Comparison of ENCODE assay signal across 9 mouse cellular contexts in genomic region chr4:32351236-32351635, GRCm38 (mm10).
DNase-seq lines count a peak whose midpoint lies in the region; ATAC-seq and TF ChIP-seq lines count a peak whose summit lies in the region.
"Had no signal": no experiment of that assay in that cellular context is flagged by ENCODE, and none has a peak within 500 bp of the region (broad histone marks: within the 10 kb centered on the region; RNA-seq: fewer than 3 reads in every experiment).

No protein-coding gene starts in this region.

- no peak for TF ChIP-seq CTCF in lung, adult 2 months (IDR thresholded peaks at IDR 0.05; ENCODE audit: insufficient read depth, low read length)

- peaks cover 16% of the 10 kb centered on the region for H3K4me1 ChIP-seq in lung, embryonic 16.5 days (replicated peaks; ENCODE audit: control insufficient read depth, insufficient read depth, low read length)
- peaks cover 7% of the 10 kb centered on the region for H3K4me1 ChIP-seq in lung, adult 2 months (ENCODE audit: control insufficient read depth, insufficient read depth, low read length)
- H3K4me1 ChIP-seq in embryonic facial prominence, embryonic 13.5 days, result peaks cover 29% of the 10 kb centered on the region
- peaks cover 35% of the 10 kb centered on the region for H3K4me1 ChIP-seq in hindbrain, embryonic 15.5 days (replicated peaks)
- peaks cover 31% of the 10 kb centered on the region for H3K4me1 ChIP-seq in neural tube, embryonic 12.5 days

- H3K9me3 ChIP-seq in lung, embryonic 16.5 days (ENCODE audit: control insufficient read depth, low read length), result no peaks in the 10 kb centered on the region
- H3K9me3 ChIP-seq in embryonic facial prominence, embryonic 13.5 days, result no peaks in the 10 kb centered on the region
- H3K9me3 ChIP-seq in hindbrain, embryonic 15.5 days, result no peaks in the 10 kb centered on the region
- no peaks in the 10 kb centered on the region for H3K9me3 ChIP-seq in neural tube, embryonic 12.5 days

- peak overlapping the region; percentile 65 for H3K27ac ChIP-seq in lung, embryonic 16.5 days (ENCODE audit: low read length)
- no peak overlapping the region for H3K27ac ChIP-seq in embryonic facial prominence, embryonic 13.5 days
- H3K27ac ChIP-seq in hindbrain, embryonic 15.5 days (replicated peaks), result peak overlapping the region; percentile 32
- H3K27ac ChIP-seq in neural tube, embryonic 12.5 days, result peak overlapping the region; percentile 1; the same call in 1 of the 2 replicates

- no peak overlapping the region for H3K9ac ChIP-seq in lung, embryonic 16.5 days (ENCODE audit: low read length)
- no peak overlapping the region for H3K9ac ChIP-seq in embryonic facial prominence, embryonic 13.5 days
- H3K9ac ChIP-seq in hindbrain, embryonic 15.5 days, result no peak overlapping the region
- no peak overlapping the region for H3K9ac ChIP-seq in neural tube, embryonic 12.5 days

- no peak overlapping the region for H3K4me2 ChIP-seq in lung, embryonic 16.5 days (ENCODE audit: low read depth, low read length)
- peak overlapping the region; percentile 2; the same call in 1 of the 2 replicates for H3K4me2 ChIP-seq in embryonic facial prominence, embryonic 13.5 days
- peak overlapping the region; percentile 33 for H3K4me2 ChIP-seq in hindbrain, embryonic 15.5 days
- peak overlapping the region; percentile 25 for H3K4me2 ChIP-seq in neural tube, embryonic 12.5 days (replicated peaks)

- ATAC-seq in lung, embryonic 16.5 days (ENCODE audit: low read depth), result peak; percentile 63
- ATAC-seq in embryonic facial prominence, embryonic 13.5 days (ENCODE audit: insufficient number of reproducible peaks, insufficient read depth, low FRiP score, low TSS enrichment, low read depth), result no peak
- ATAC-seq in hindbrain, embryonic 15.5 days (ENCODE audit: low FRiP score, low read depth), result peak; percentile 49
- ATAC-seq in neural tube, embryonic 12.5 days (ENCODE audit: low FRiP score, low read depth), result peak; percentile 90

- no peak overlapping the region for H3K4me3 ChIP-seq in lung, embryonic 16.5 days (ENCODE audit: low read length)
- H3K4me3 ChIP-seq in lung, adult 2 months (replicated peaks; ENCODE audit: extremely low read depth, low read depth, low read length), result no peak overlapping the region
- H3K4me3 ChIP-seq in embryonic facial prominence, embryonic 13.5 days, result no peak overlapping the region
- no peak overlapping the region for H3K4me3 ChIP-seq in hindbrain, embryonic 15.5 days
- no peak overlapping the region for H3K4me3 ChIP-seq in neural tube, embryonic 12.5 days
- H3K4me3 ChIP-seq: myocyte had no signal

- WGBS in lung, embryonic 16.5 days, result 38% methylated on average over 10 of the region's 10 CpGs
- 38% methylated on average over 10 of the region's 10 CpGs for WGBS in lung, adult 2 months
- WGBS in embryonic facial prominence, embryonic 13.5 days, result 22% methylated on average over 10 of the region's 10 CpGs
- 6% methylated on average over 10 of the region's 10 CpGs for WGBS in hindbrain, embryonic 15.5 days
- WGBS in neural tube, embryonic 12.5 days, result 5% methylated on average over 10 of the region's 10 CpGs

- H3K36me3 ChIP-seq in lung, embryonic 16.5 days (ENCODE audit: control insufficient read depth, insufficient read depth, low read length), result no peaks in the 10 kb centered on the region
- H3K36me3 ChIP-seq in embryonic facial prominence, embryonic 13.5 days, result no peaks in the 10 kb centered on the region
- H3K36me3 ChIP-seq in hindbrain, embryonic 15.5 days, result no peaks in the 10 kb centered on the region
- no peaks in the 10 kb centered on the region for H3K36me3 ChIP-seq in neural tube, embryonic 12.5 days

- H3K27me3 ChIP-seq in lung, embryonic 16.5 days (ENCODE audit: control insufficient read depth, insufficient read depth, low read depth, low read length), result no peaks in the 10 kb centered on the region
- no peaks in the 10 kb centered on the region for H3K27me3 ChIP-seq in embryonic facial prominence, embryonic 13.5 days
- no peaks in the 10 kb centered on the region for H3K27me3 ChIP-seq in hindbrain, embryonic 15.5 days
- H3K27me3 ChIP-seq in neural tube, embryonic 12.5 days (replicated peaks), result no peaks in the 10 kb centered on the region

- TF ChIP-seq POLR2A in lung, adult 2 months (IDR thresholded peaks at IDR 0.05; ENCODE audit: borderline replicate concordance, extremely low read depth, low read depth, low read length), result no peak

- no peak for DNase-seq in lung, adult 2 months
- DNase-seq in kidney, adult 11 months, result no peak
- DNase-seq in right cerebral cortex, adult 18-20 months, result no peak
- DNase-seq in adrenal gland, adult 8-10 months, result no peak
